Mouse (Mus musculus) intestine, embryonic 15.5 days (tissue): ENCODE measurements around the gene Gm20388. TPM values are rescaled to one million over a fixed set of nuclear protein-coding genes. Genes with fewer than 3 reads are reported as not detected.

Source experiments
- ATAC-seq: fragments of 200-750 bp; cut with Nextera tagmentation; 2 replicates; pipeline ENCODE4 v1.8.0; 2017; ENCODE audit warnings: moderate TSS enrichment, moderate library complexity
- H3K27ac ChIP-seq: fragments of 300-500 bp; sonication (generic); 2 replicates; pipeline ENCODE4 v1.5.1; 2015; ENCODE audit warnings: mild to moderate bottlenecking, inconsistent platforms
- H3K27me3 ChIP-seq: fragments of 300-500 bp; sonication (generic); replicated peaks from 2 replicates; pipeline ENCODE4 v1.6.1; 2015; ENCODE audit warnings: inconsistent platforms
- H3K36me3 ChIP-seq: fragments of 300-500 bp; sonication (generic); 2 replicates; pipeline ENCODE4 v1.6.1; 2015; ENCODE audit warnings: inconsistent platforms
- H3K4me1 ChIP-seq: fragments of 300-500 bp; sonication (generic); replicated peaks from 2 replicates; pipeline ENCODE4 v1.6.1; 2015; ENCODE audit warnings: inconsistent platforms
- H3K4me2 ChIP-seq: fragments of 300-500 bp; sonication (generic); replicated peaks from 2 replicates; pipeline ENCODE4 v1.6.1; 2015; ENCODE audit warnings: mild to moderate bottlenecking, inconsistent platforms
- H3K4me3 ChIP-seq: fragments of 300-500 bp; sonication (generic); replicated peaks from 2 replicates; pipeline ENCODE4 v1.5.1; 2015; ENCODE audit warnings: inconsistent platforms
- H3K9ac ChIP-seq: fragments of 300-500 bp; sonication (generic); 2 replicates; pipeline ENCODE4 v1.6.1; 2015; ENCODE audit warnings: inconsistent platforms
- H3K9me3 ChIP-seq: fragments of 300-500 bp; sonication (generic); 2 replicates; pipeline ENCODE4 v1.6.1; 2016; ENCODE audit warnings: inconsistent platforms
- WGBS: fragments of 180-500 bp; shearing (Covaris S2); methylation state at CpG from one replicate; pipeline ENCODE4 v1.1.7; 2015; 5-methylcytosine and 5-hydroxymethylcytosine counted together
- polyA plus RNA-seq: library from polyadenylated mRNA; unstranded; fragments of >200 nt; fragmentation: Nextera tagmentation; extraction: Ambion mirVana; gene quantifications from 2 replicates; pipeline ENCODE4 v1.2.1, GENCODE M21; 2015

Gene Gm20388
- polyA plus RNA-seq, 1 experiment from 2014 or later, result not detected

- no peaks in the 10 kb centered on the region for H3K27me3 ChIP-seq
- no peak overlapping the region for H3K4me3 ChIP-seq
- H3K27ac ChIP-seq, result no peak overlapping the region
- no peak; the same call in 1 of the 2 replicates for ATAC-seq
- H3K9ac ChIP-seq, result no peak overlapping the region
- no peak overlapping the region for H3K4me2 ChIP-seq
- H3K36me3 ChIP-seq, result no peaks in the 10 kb centered on the region
- peaks cover 15% of the 10 kb centered on the region; the same call in 1 of the 2 replicates for H3K4me1 ChIP-seq
- 39% methylated on average over 7 of the region's 7 CpGs for WGBS
- H3K9me3 ChIP-seq, result no peaks in the 10 kb centered on the region
Observed at GRCm38 (mm10) chr8:123683321-123683720, 3772.7 kb downstream of the Gm20388 start.

GRCm38 (mm10) chr8:123684806-123685205 lies 3774.2 kb downstream of the Gm20388 start:
- Histone ChIP-seq H3K9me3 (no peaks in the 10 kb centered on the region), H3K4me1 (peaks cover 15% of the 10 kb centered on the region; the same call in 1 of the 2 replicates), H3K4me2 (no peak overlapping the region), H3K9ac (no peak overlapping the region), H3K4me3 (no peak overlapping the region), H3K27ac (no peak overlapping the region), H3K27me3 (no peaks in the 10 kb centered on the region), H3K36me3 (no peaks in the 10 kb centered on the region)
- 78% methylated on average over 7 of the region's 7 CpGs for WGBS
- ATAC-seq, result no peak

- Histone ChIP-seq H3K27ac (no peak overlapping the region), H3K27me3 (no peaks in the 10 kb centered on the region), H3K9me3 (no peaks in the 10 kb centered on the region), H3K4me2 (no peak overlapping the region), H3K4me1 (peaks cover 15% of the 10 kb centered on the region; the same call in 1 of the 2 replicates), H3K9ac (no peak overlapping the region), H3K36me3 (no peaks in the 10 kb centered on the region), H3K4me3 (no peak overlapping the region)
- 62% methylated on average over 4 of the region's 4 CpGs for WGBS
- no peak for ATAC-seq
Observed at GRCm38 (mm10) chr8:123685477-123685876, 3774.8 kb downstream of the Gm20388 start.

- ATAC-seq, result no peak
- H3K4me3 ChIP-seq, result no peak overlapping the region
- no peaks in the 10 kb centered on the region for H3K9me3 ChIP-seq
Observed at GRCm38 (mm10) chr8:123687826-123688225, 3777.2 kb downstream of the Gm20388 start.

GRCm38 (mm10) chr8:123692165-123692962 lies 3781.7 kb downstream of the Gm20388 start:
- Histone ChIP-seq H3K4me3 (no peak overlapping the region), H3K4me2 (no peak overlapping the region), H3K4me1 (no peaks in the 10 kb centered on the region), H3K27ac (no peak overlapping the region), H3K9me3 (no peaks in the 10 kb centered on the region), H3K9ac (no peak overlapping the region), H3K36me3 (no peaks in the 10 kb centered on the region), H3K27me3 (no peaks in the 10 kb centered on the region)
- 84% methylated on average over 10 of the region's 10 CpGs for WGBS
- ATAC-seq, result no peak

More at GRCm38 (mm10) chr8:123687826-123688225, 3777.2 kb downstream of the Gm20388 start:
- no peak overlapping the region for H3K27ac ChIP-seq
- 0 out of 2 replicates have a peak, but pooled peaks cover 7% of the 10 kb centered on the region for H3K4me1 ChIP-seq
- H3K9ac ChIP-seq, result no peak overlapping the region
- no peak overlapping the region for H3K4me2 ChIP-seq
- H3K27me3 ChIP-seq, result no peaks in the 10 kb centered on the region
- no peaks in the 10 kb centered on the region for H3K36me3 ChIP-seq
- 43% methylated on average over 4 of the region's 4 CpGs for WGBS

- no peak overlapping the region for H3K4me2 ChIP-seq
- H3K9ac ChIP-seq, result no peak overlapping the region
- no peak overlapping the region for H3K27ac ChIP-seq
- no peaks in the 10 kb centered on the region for H3K36me3 ChIP-seq
- H3K4me3 ChIP-seq, result no peak overlapping the region
- ATAC-seq, result 0 out of 2 replicates have a peak, but pooled peaks have one; percentile 16
- no peaks in the 10 kb centered on the region for H3K9me3 ChIP-seq
- 51% methylated on average over 9 of the region's 9 CpGs for WGBS
- peaks cover 3% of the 10 kb centered on the region; the same call in 1 of the 2 replicates for H3K4me1 ChIP-seq
- H3K27me3 ChIP-seq, result no peaks in the 10 kb centered on the region
Observed at GRCm38 (mm10) chr8:123696167-123696566, 3785.5 kb downstream of the Gm20388 start.

GRCm38 (mm10) chr8:123697329-123697728 lies 3786.7 kb downstream of the Gm20388 start:
- peak; percentile 48; the same call in 1 of the 2 replicates for ATAC-seq
- Histone ChIP-seq H3K36me3 (no peaks in the 10 kb centered on the region), H3K4me3 (no peak overlapping the region), H3K27ac (no peak overlapping the region), H3K4me2 (no peak overlapping the region), H3K9me3 (no peaks in the 10 kb centered on the region), H3K4me1 (peaks cover 3% of the 10 kb centered on the region), H3K27me3 (no peaks in the 10 kb centered on the region), H3K9ac (no peak overlapping the region)
- 45% methylated on average over 5 of the region's 5 CpGs for WGBS

GRCm38 (mm10) chr8:123700399-123701070 lies 3789.9 kb downstream of the Gm20388 start:
- H3K4me1 ChIP-seq, result peaks cover 3% of the 10 kb centered on the region
- H3K9me3 ChIP-seq, result no peaks in the 10 kb centered on the region
- WGBS, result 56% methylated on average over 12 of the region's 12 CpGs
- no peaks in the 10 kb centered on the region for H3K27me3 ChIP-seq
- no peak overlapping the region for H3K4me2 ChIP-seq
- no peak for ATAC-seq
- no peaks in the 10 kb centered on the region for H3K36me3 ChIP-seq
- H3K4me3 ChIP-seq, result no peak overlapping the region
- no peak overlapping the region for H3K27ac ChIP-seq
- no peak overlapping the region for H3K9ac ChIP-seq

- WGBS, result 38% methylated on average over 15 of the region's 15 CpGs
- Histone ChIP-seq H3K9me3 (no peaks in the 10 kb centered on the region), H3K4me2 (no peak overlapping the region), H3K27me3 (no peaks in the 10 kb centered on the region), H3K27ac (peak overlapping the region; percentile 45), H3K4me1 (peaks cover 3% of the 10 kb centered on the region), H3K9ac (no peak overlapping the region), H3K36me3 (no peaks in the 10 kb centered on the region), H3K4me3 (no peak overlapping the region)
- peak; percentile 75 for ATAC-seq
Observed at GRCm38 (mm10) chr8:123701952-123702587, 3791.4 kb downstream of the Gm20388 start.

GRCm38 (mm10) chr8:123705376-123705775 lies 3794.7 kb downstream of the Gm20388 start:
- 71% methylated on average over 5 of the region's 5 CpGs for WGBS
- Histone ChIP-seq H3K9ac (no peak overlapping the region), H3K9me3 (no peaks in the 10 kb centered on the region), H3K36me3 (no peaks in the 10 kb centered on the region), H3K4me2 (no peak overlapping the region), H3K27ac (no peak overlapping the region), H3K4me3 (no peak overlapping the region), H3K27me3 (no peaks in the 10 kb centered on the region), H3K4me1 (peaks cover 14% of the 10 kb centered on the region)
- ATAC-seq, result no peak

GRCm38 (mm10) chr8:123707137-123707536 lies 3796.5 kb downstream of the Gm20388 start:
- H3K36me3 ChIP-seq, result no peaks in the 10 kb centered on the region
- no peaks in the 10 kb centered on the region for H3K27me3 ChIP-seq
- H3K4me3 ChIP-seq, result no peak overlapping the region
- H3K4me1 ChIP-seq, result peaks cover 18% of the 10 kb centered on the region
- H3K4me2 ChIP-seq, result no peak overlapping the region
- no peak overlapping the region for H3K27ac ChIP-seq
- no peaks in the 10 kb centered on the region for H3K9me3 ChIP-seq
- 91% methylated on average over 16 of the region's 16 CpGs for WGBS
- no peak for ATAC-seq
- H3K9ac ChIP-seq, result no peak overlapping the region

GRCm38 (mm10) chr8:123708729-123709128 lies 3798.1 kb downstream of the Gm20388 start:
- Histone ChIP-seq H3K4me2 (no peak overlapping the region), H3K36me3 (no peaks in the 10 kb centered on the region), H3K9ac (no peak overlapping the region), H3K4me1 (peaks cover 18% of the 10 kb centered on the region), H3K27ac (no peak overlapping the region), H3K27me3 (no peaks in the 10 kb centered on the region), H3K9me3 (no peaks in the 10 kb centered on the region), H3K4me3 (no peak overlapping the region)
- WGBS, result 45% methylated on average over 8 of the region's 8 CpGs
- ATAC-seq, result peak; percentile 96
